In the genomic region with DNA sequence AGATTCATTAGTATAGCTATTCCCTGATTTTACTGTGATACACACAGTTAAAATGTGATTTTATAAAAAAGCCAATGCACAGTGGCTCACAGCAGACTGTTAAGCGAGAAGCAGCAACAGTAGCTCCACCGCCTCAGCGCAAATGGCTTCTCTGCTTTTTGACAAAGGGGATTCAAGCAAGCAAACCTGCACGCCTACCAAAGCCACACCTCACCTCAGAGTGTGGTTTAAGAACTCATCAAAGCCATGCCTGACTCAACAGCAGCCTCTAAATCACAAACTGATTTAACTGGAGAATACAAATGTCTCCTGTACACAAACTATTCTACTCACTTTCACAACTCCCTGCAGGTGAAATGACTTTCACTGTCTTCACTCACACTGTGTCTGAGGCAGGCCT, we compare ENCODE assay signal across 15 mouse cellular contexts.
"Had no signal": no experiment of that assay in that cellular context is flagged by ENCODE, and none has a peak within 500 bp of the region (broad histone marks: within the 10 kb centered on the region; RNA-seq: fewer than 3 reads in every experiment).

No protein-coding gene starts in this region.

- H3K9ac ChIP-seq: intestine, embryonic 15.5 days; kidney, embryonic 15.5 days; limb, embryonic 15.5 days; liver, embryonic 12.5 days; lung, embryonic 14.5 days; stomach, embryonic 15.5 days had no signal

- H3K4me1 ChIP-seq: intestine, embryonic 15.5 days; kidney, embryonic 15.5 days; limb, embryonic 15.5 days; liver, embryonic 12.5 days; megakaryocyte, embryonic 14.5 days; stomach, embryonic 15.5 days had no signal

- H3K4me3 ChIP-seq: intestine, embryonic 15.5 days; kidney, embryonic 15.5 days; left cerebral cortex, adult 2 months; limb, embryonic 15.5 days; liver, embryonic 12.5 days; megakaryocyte, embryonic 14.5 days; stomach, embryonic 15.5 days had no signal

- DNase-seq: kidney, adult 18-20 months; kidney, postnatal 14 days; lung, embryonic 14.5 days; lung, postnatal 14 days; right cerebral cortex, postnatal 14 days had no signal

- H3K27me3 ChIP-seq: intestine, embryonic 15.5 days; kidney, embryonic 15.5 days; limb, embryonic 15.5 days; liver, embryonic 12.5 days; megakaryocyte, embryonic 14.5 days; stomach, embryonic 15.5 days had no signal

- ATAC-seq: intestine, embryonic 15.5 days; liver, embryonic 12.5 days; midbrain, embryonic 16.5 days had no signal

- H3K36me3 ChIP-seq: intestine, embryonic 15.5 days; kidney, embryonic 15.5 days; limb, embryonic 15.5 days; liver, embryonic 12.5 days; stomach, embryonic 15.5 days had no signal

- H3K4me2 ChIP-seq: intestine, embryonic 15.5 days; kidney, embryonic 15.5 days; limb, embryonic 15.5 days; liver, embryonic 12.5 days; lung, embryonic 14.5 days; midbrain, embryonic 11.5 days; stomach, embryonic 15.5 days had no signal

- H3K27ac ChIP-seq: intestine, embryonic 15.5 days; kidney, embryonic 15.5 days; left cerebral cortex, adult 2 months; limb, embryonic 15.5 days; liver, embryonic 12.5 days; macrophage; stomach, embryonic 15.5 days had no signal

- H3K9me3 ChIP-seq: intestine, embryonic 15.5 days; kidney, embryonic 15.5 days; limb, embryonic 15.5 days; liver, embryonic 12.5 days; megakaryocyte, embryonic 14.5 days; stomach, embryonic 15.5 days had no signal
